Mouse (Mus musculus) adrenal gland, adult 8-10 months (tissue): ENCODE data around the gene Mcu. TPM values are rescaled to one million over a fixed set of nuclear protein-coding genes. Genes with fewer than 3 reads are reported as not detected.

Experiments
- DNase-seq: peaks from one replicate; pipeline ENCODE4 v3.0.0; 2022
- total RNA-seq, 4 experiments: library from RNA; stranded (reverse); gene quantifications; 2 replicates each; pipeline ENCODE4 v1.2.4; 2022

The Mcu gene
- total RNA-seq, 4 experiments from 2014 or later: 40.4 to 61.1 (median 47.8) TPM

DNA sequence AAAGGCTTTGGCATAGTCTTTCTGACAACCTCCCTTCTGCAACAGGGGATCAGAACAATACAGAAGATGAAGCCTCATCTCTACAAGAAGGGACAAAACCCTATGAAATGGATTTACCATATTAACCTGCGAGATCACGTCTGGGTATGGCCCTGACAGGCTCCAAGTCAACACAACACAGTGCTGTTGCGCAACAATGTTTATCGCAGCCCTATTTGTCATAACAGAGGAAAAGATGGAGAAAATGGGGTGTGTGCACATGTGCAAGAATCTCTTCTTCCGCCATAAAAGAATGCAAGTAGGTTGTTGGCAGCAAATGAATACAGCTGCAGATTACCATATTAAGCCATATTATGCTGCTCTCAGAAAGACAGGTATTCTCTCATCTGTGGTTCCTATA lies 88.7 kb downstream of the Mcu start:
- DNase-seq: no peak

DNA sequence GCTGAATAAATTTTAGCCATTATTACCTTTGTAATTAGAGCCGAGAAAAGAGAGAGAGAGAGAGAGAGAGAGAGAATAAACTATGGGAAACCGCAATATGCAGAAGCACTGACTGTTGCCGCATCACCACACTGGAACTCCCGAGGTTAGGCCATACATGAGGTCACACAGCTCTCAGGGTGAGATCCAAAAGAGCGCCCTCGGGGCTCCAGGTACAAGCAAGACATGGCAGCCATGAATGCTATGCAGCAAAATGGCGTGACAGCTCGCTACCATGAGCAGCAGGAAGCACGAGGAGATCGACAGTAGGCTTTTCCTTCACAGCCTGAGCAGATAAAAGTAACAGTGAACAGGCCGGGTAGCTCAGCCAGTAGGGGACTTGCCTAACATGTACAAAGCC lies 89.2 kb downstream of the Mcu start:
- DNase-seq: no peak

DNA sequence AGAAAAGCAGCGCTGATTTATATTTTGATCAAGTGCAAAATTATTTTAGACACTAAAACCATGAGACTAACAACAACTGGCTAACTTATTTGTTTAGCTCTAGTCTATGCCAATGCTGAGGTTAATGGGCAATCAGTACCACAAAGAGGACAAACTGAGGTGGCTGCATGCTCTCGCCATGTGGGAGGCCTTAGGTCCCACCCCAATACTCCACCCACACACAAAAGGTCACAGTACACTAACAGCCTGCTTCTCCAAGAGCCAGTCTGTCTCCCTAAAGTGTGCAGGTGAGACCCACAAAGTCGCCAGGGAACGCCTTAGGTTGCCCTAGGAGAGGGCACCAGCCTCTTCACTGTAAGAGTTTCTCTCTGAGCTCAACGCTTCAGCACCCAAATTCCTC lies 91.8 kb downstream of the Mcu start:
- no peak for DNase-seq

GRCm38 (mm10) chr10:59523826-59524331 lies 92.6 kb downstream of the Mcu start:
- DNase-seq: no peak

DNA sequence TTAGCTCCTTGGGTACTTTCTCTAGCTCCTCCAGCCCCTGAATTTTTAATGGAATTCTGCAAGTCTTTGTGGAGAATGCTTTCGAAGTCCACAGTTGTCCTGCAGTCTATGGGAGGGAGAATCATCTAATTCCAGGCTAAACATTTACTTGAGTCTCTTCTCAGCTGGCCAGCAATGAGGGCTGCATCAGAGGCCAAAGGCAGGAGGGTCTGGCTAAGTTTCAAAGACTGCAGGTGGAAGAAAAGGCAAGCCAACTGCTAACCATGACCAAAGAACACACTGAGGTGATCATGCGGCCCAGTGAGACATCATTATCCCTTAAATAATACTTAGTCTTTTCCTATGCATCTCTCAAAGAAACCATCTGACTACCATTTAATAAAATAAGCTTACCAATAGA lies 95.8 kb downstream of the Mcu start:
- no peak for DNase-seq

DNA sequence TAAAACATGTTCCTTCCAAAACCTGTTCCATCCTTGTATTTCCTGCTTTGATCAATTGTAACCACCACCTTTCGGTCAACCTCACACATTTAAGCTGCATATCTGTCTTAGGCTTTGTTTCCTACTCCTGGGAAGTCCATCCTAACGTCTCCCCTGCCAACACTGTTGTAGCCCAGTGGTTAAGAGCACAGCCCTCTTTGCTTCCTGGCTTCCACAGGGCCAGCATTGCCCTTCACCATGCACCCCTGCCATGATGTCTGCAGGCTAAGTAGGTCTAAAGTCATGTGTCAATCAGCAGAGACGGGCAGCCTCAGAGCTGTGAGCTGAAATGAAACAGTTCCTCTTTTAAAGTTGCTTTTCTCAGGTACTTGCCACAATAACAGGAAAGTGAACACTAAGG lies 97.1 kb downstream of the Mcu start:
- no peak for DNase-seq

DNA sequence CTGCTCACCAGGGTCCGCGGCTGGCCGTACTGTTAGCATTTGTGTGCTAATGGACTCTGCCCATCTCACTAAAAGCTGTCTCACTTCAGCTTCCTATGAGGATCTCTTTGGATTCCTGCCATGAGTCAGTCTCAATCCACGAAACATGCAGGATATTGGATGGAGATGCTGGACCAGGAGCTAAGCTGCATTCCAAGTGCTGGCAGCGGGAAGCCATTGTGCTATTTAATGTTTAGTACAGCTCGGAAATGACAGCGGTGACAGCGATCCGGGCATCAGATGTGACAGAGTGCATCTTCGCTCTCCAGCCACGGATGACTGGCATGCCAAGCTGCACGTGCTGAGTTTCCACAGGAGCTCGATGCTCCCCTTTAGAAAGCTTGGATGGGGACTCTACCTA lies 99.3 kb downstream of the Mcu start:
- DNase-seq: no peak

GRCm38 (mm10) chr10:59514739-59515464 lies 101.6 kb downstream of the Mcu start:
- no peak for DNase-seq

DNA sequence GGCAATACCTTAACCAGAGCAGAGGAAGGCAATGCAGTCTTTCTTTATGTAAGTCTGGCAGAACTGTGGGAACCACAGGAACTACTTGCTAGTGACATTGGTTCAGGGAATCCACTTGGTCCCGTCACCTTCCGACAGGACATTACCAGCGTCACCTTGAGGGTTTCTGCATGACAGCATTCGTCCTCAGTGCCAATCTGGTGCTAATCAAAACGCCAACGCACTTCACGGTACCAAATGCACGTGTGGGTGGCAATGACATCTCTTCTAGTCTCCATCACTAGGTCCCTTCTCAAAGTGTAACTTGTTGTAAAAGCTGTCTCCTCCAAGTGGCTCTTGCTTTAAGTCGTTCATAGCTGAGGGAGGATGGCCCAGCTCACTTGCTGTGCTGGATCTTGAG lies 104.3 kb downstream of the Mcu start:
- DNase-seq: no peak

DNA sequence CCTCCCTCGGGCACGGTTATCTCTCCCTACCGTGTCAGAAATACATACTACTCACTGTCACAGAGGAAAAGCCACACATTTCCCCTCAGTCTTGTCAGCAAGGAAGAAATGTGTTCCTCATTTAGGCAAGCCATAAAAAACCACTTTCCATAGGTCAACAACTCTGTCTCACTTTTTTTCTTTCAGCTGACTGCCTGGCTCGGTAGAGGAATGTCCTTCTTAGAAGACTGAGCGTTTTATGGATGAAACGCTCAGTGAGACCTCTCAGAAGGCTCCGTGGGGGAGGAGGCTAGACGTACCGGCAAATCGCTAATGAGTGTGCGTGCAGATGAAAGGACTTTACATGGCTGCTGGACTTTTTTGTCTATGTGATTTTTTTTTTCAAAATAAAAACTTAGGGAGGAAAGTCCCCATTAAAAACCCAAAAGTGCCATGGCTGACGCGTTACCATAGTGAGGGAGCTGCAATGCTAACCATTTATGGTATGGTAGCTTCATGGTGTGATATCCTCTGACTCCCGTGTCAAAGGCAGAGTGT lies 105.0 kb downstream of the Mcu start:
- no peak for DNase-seq

- no peak for DNase-seq
Observed at GRCm38 (mm10) chr10:59510713-59511426, 105.6 kb downstream of the Mcu start.

- DNase-seq: no peak
Observed at GRCm38 (mm10) chr10:59509197-59509596, 107.3 kb downstream of the Mcu start.

DNA sequence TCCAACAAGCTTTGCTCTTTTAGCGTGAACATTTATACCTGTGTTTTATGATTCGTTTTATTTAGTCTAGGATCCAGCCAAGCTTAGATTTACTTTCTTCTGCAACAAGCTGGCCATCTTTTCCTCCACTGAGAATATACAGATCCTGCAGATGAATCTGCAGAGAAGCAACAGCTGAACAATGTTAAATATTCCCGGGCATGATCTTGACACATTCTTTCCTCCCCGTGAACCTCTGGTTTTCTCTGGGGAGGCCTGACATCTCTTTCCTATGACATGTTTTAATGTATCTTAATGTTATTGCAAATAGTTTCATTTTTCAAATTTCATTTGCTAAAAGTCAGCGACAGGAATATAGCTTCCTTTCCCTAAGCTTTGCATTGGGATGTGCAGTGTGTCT lies 109.8 kb downstream of the Mcu start:
- DNase-seq: no peak

- no peak for DNase-seq
Observed at GRCm38 (mm10) chr10:59504291-59504690, 112.2 kb downstream of the Mcu start.

DNA sequence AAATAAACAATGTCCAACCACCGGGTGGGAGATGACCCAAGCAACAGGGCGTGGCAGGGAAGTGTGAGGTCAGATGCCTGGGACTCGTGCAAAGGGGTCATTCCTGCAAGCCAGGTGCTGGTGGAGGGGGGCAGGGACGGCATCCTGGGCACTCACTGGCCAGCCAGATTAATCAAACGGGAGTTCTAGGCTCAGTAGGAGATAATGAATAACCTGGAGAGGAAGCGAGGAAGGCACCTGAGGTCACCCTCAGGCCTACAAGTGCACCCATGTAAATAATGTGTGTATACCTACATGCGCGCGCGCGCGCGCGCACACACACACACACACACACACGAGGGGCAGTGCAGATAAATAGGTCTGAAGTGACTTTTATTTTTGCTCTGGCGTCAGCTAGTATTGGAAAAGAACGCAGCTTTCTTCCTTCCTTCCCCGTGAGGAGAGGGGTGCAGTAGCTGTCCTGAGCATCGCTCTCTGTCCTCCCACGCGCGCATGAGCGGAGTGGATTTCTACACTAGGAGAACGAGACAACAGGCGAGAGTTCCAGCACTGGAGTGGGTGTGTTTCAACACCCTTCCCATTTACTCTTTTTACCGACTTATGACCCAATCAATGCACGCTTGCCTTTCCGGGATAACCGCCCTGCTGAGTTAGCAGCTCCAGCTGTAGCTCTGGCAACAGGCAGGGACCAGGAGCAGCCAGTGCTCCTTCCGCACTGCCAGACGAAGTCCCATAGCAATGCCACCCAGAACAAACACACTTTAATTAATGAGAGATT lies 112.9 kb downstream of the Mcu start:
- DNase-seq: no peak

- no peak for DNase-seq
Observed at GRCm38 (mm10) chr10:59502381-59502780, 114.1 kb downstream of the Mcu start.

GRCm38 (mm10) chr10:59501761-59502160 lies 114.7 kb downstream of the Mcu start:
- no peak for DNase-seq

DNA sequence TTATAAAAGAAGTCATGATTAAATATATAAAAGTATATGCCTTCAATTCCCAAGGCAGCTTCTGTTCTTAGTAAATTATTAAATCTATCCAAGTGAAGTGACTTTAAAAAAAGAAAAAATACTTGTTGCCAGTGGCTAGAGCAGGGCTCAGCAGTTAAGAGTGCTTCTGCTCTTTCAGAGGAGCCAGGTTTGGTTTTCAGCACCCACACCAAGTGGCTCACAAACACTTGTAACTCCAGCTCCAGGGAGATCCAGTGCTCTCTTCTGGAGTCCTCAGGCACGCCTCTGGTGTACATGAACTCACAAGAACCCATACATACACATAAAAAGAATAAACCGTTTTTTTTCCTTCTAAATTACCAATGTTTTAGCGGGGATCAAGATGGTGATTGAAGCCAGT lies 116.3 kb downstream of the Mcu start:
- DNase-seq: no peak

DNA sequence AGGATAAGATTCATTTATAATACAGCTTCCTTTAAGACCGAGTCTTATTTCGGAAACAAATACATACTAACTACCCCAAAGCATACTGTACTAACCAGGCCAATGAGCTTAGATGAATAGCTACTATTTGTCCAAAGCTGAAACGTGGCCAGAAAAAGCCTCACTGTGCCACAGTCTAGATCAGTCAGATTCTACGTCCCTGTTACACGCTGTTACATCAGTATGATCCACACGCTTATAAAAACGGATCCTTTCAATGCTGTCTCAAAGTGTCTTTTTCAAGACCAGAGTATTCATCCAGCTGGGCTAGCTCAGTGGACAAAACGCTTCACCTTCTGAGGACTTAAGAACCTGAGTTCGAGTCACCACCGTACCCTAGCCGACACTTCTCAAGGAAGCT lies 119.5 kb downstream of the Mcu start:
- DNase-seq: no peak

GRCm38 (mm10) chr10:59494917-59495316 lies 121.6 kb downstream of the Mcu start:
- no peak for DNase-seq

- DNase-seq: no peak
Observed at GRCm38 (mm10) chr10:59494044-59494443, 122.4 kb downstream of the Mcu start.

DNA sequence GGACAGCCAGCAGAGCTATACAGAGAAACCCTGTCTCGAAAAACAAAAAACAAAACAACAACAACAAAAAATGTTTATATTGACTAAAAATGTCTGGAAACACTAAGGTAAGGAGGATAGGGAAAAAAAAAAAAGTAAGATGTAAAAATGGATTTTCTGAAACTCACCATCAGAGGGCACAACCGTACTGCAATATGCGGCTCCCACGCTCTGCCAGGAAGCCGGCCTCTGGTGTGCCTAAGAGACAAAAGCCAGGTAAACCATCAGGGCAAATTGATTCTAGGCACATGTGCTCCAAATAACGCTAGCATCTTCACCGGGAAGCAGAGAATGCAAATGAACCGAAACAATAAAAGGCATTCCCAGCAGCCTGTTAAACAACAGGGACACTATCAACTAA lies 125.6 kb downstream of the Mcu start:
- DNase-seq: no peak

DNA sequence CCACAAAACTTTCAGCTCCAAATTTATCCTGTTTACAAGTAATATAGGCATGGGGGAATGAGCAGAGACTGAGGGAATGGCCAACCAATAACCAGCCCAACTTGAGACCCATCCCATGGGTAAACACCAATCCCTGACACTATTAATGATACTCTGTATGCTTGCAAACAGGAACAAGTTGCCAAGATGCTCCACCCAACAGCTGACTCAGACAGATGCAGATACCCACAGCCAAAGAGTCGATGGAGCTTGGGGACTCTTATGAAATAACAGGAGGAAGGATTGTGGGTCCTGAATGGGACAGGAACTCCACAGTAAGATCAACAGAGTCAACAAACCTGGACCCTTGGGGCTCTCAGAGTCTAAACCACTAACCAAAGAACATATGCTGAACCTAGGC lies 127.1 kb downstream of the Mcu start:
- no peak for DNase-seq
